Mouse (Mus musculus) intestine, embryonic 14.5 days (tissue): Measurements from ENCODE around the gene Smarcd3. TPM values are rescaled to one million over a fixed set of nuclear protein-coding genes. Genes with fewer than 3 reads are reported as not detected.

Experiments
- ATAC-seq: fragments of 200-750 bp; cut with Nextera tagmentation; replicated peaks from 2 replicates; pipeline ENCODE4 v1.8.0; 2017; ENCODE audit warnings: low read depth, moderate number of reproducible peaks, moderate TSS enrichment, moderate library complexity; ENCODE audit not compliant: low FRiP score, low TSS enrichment
- DNase-seq: peaks from one replicate; pipeline ENCODE4 v3.0.0-alpha.2; 2018; ENCODE audit warnings: low spot score
- H3K27ac ChIP-seq: fragments of 300-500 bp; sonication (generic); 2 replicates; pipeline ENCODE4 v1.5.1; 2014; ENCODE audit warnings: low read depth, mild to moderate bottlenecking, control low read depth
- H3K27me3 ChIP-seq: fragments of 300-500 bp; sonication (generic); replicated peaks from 2 replicates; pipeline ENCODE4 v1.6.1; 2014; ENCODE audit warnings: low read length, control low read depth; ENCODE audit not compliant: control insufficient read depth, insufficient read depth
- H3K36me3 ChIP-seq: fragments of 300-500 bp; sonication (generic); 2 replicates; pipeline ENCODE4 v1.6.1; 2014; ENCODE audit warnings: low read length, control low read depth; ENCODE audit not compliant: control insufficient read depth, insufficient read depth
- H3K4me1 ChIP-seq: fragments of 300-500 bp; sonication (generic); replicated peaks from 2 replicates; pipeline ENCODE4 v1.6.1; 2014; ENCODE audit warnings: low read length, control low read depth, mixed read lengths; ENCODE audit not compliant: control insufficient read depth, insufficient read depth
- H3K4me2 ChIP-seq: fragments of 300-500 bp; sonication (generic); 2 replicates; pipeline ENCODE4 v1.6.1; 2014; ENCODE audit warnings: low read length
- H3K4me3 ChIP-seq: fragments of 300-500 bp; sonication (generic); 2 replicates; pipeline ENCODE4 v1.5.1; 2014; ENCODE audit warnings: low read depth, low read length, control low read depth, mixed read lengths
- H3K9ac ChIP-seq: fragments of 300-500 bp; sonication (generic); 2 replicates; pipeline ENCODE4 v1.6.1; 2014; ENCODE audit warnings: mild to moderate bottlenecking, low read length
- H3K9me3 ChIP-seq: fragments of 300-500 bp; sonication (generic); 2 replicates; pipeline ENCODE4 v1.6.1; 2016; ENCODE audit warnings: low read length, control low read depth; ENCODE audit not compliant: control insufficient read depth
- WGBS: fragments of 180-500 bp; shearing (Covaris S2); extraction: QIAGEN DNeasy Blood & Tissue Kit; methylation state at CpG from one replicate; pipeline ENCODE4 v1.1.7; 2014; 5-methylcytosine and 5-hydroxymethylcytosine counted together
- polyA plus RNA-seq: library from polyadenylated mRNA; unstranded; fragments of >200 nt; fragmentation: Nextera tagmentation; extraction: Ambion mirVana; gene quantifications from 2 replicates; pipeline ENCODE4 v1.2.1, GENCODE M21; 2014

The Smarcd3 gene
- polyA plus RNA-seq, 1 experiment from 2014 or later = 27.5 TPM

- Histone ChIP-seq H3K9ac (no peak overlapping the region), H3K27me3 (no peaks in the 10 kb centered on the region), H3K4me3 (no peak overlapping the region), H3K27ac (no peak overlapping the region), H3K4me2 (no peak overlapping the region), H3K9me3 (no peaks in the 10 kb centered on the region), H3K36me3 (no peaks in the 10 kb centered on the region), H3K4me1 (no peaks in the 10 kb centered on the region)
- WGBS = 76% methylated on average over 7 of the region's 7 CpGs
- no peak for DNase-seq
- ATAC-seq = no peak
These were observed 25.5 kb upstream of the Smarcd3 start for GRCm38 (mm10) chr5:24649701-24650100.

- 59% methylated on average over 4 of the region's 4 CpGs for WGBS
- H3K36me3 ChIP-seq = no peaks in the 10 kb centered on the region
- no peak for DNase-seq
- H3K27me3 ChIP-seq = no peaks in the 10 kb centered on the region
- H3K27ac ChIP-seq = no peak overlapping the region
- H3K9me3 ChIP-seq = no peaks in the 10 kb centered on the region
- H3K4me2 ChIP-seq = no peak overlapping the region
- H3K4me3 ChIP-seq = no peak overlapping the region
- no peak for ATAC-seq
- no peak overlapping the region for H3K9ac ChIP-seq
- no peaks in the 10 kb centered on the region for H3K4me1 ChIP-seq
These were observed 25.0 kb upstream of the Smarcd3 start for GRCm38 (mm10) chr5:24649231-24649630.

- Histone ChIP-seq H3K9me3 (no peaks in the 10 kb centered on the region), H3K27me3 (no peaks in the 10 kb centered on the region), H3K4me2 (no peak overlapping the region), H3K9ac (no peak overlapping the region), H3K4me3 (no peak overlapping the region), H3K4me1 (no peaks in the 10 kb centered on the region), H3K36me3 (no peaks in the 10 kb centered on the region), H3K27ac (no peak overlapping the region)
- no peak for DNase-seq
- no peak for ATAC-seq
- WGBS = 77% methylated on average over 1 of the region's 1 CpGs
These were observed 21.2 kb upstream of the Smarcd3 start for GRCm38 (mm10) chr5:24645454-24645853.

- Histone ChIP-seq H3K36me3 (no peaks in the 10 kb centered on the region), H3K4me3 (no peak overlapping the region), H3K9me3 (no peaks in the 10 kb centered on the region), H3K4me1 (no peaks in the 10 kb centered on the region), H3K9ac (no peak overlapping the region), H3K27ac (no peak overlapping the region), H3K27me3 (no peaks in the 10 kb centered on the region), H3K4me2 (no peak overlapping the region)
- no peak for DNase-seq
- ATAC-seq = no peak
- 69% methylated on average over 6 of the region's 6 CpGs for WGBS
These were observed 14.9 kb upstream of the Smarcd3 start for GRCm38 (mm10) chr5:24639081-24639480.

- no peak for DNase-seq
- no peaks in the 10 kb centered on the region for H3K4me1 ChIP-seq
- H3K9ac ChIP-seq = no peak overlapping the region
- 51% methylated on average over 6 of the region's 6 CpGs for WGBS
- H3K9me3 ChIP-seq = no peaks in the 10 kb centered on the region
- no peaks in the 10 kb centered on the region for H3K36me3 ChIP-seq
- ATAC-seq = no peak
- H3K27me3 ChIP-seq = no peaks in the 10 kb centered on the region
- H3K4me2 ChIP-seq = no peak overlapping the region
- H3K27ac ChIP-seq = no peak overlapping the region
- no peak overlapping the region for H3K4me3 ChIP-seq
These were observed 13.9 kb upstream of the Smarcd3 start for GRCm38 (mm10) chr5:24638131-24638530.

GRCm38 (mm10) chr5:24636987-24637386, 12.8 kb upstream of the Smarcd3 start:
- Histone ChIP-seq H3K4me2 (no peak overlapping the region), H3K4me1 (no peaks in the 10 kb centered on the region), H3K4me3 (no peak overlapping the region), H3K27ac (no peak overlapping the region), H3K27me3 (no peaks in the 10 kb centered on the region), H3K9ac (no peak overlapping the region), H3K9me3 (no peaks in the 10 kb centered on the region), H3K36me3 (no peaks in the 10 kb centered on the region)
- ATAC-seq (no peak), DNase-seq (no peak)
- 77% methylated on average over 4 of the region's 4 CpGs for WGBS

- Histone ChIP-seq H3K4me3 (no peak overlapping the region), H3K27me3 (no peaks in the 10 kb centered on the region), H3K4me2 (no peak overlapping the region), H3K9me3 (no peaks in the 10 kb centered on the region), H3K27ac (no peak overlapping the region), H3K4me1 (no peaks in the 10 kb centered on the region), H3K9ac (no peak overlapping the region), H3K36me3 (no peaks in the 10 kb centered on the region)
- DNase-seq (no peak), ATAC-seq (no peak)
- 79% methylated on average over 6 of the region's 6 CpGs for WGBS
These were observed 11.4 kb upstream of the Smarcd3 start for GRCm38 (mm10) chr5:24635526-24636141.

- 43% methylated on average over 1 of the region's 1 CpGs for whole genome bisulfite sequencing
- Histone ChIP-seq H3K36me3 (no peaks in the 10 kb centered on the region), H3K4me2 (no peak overlapping the region), H3K9me3 (no peaks in the 10 kb centered on the region), H3K9ac (no peak overlapping the region), H3K27me3 (no peaks in the 10 kb centered on the region), H3K27ac (no peak overlapping the region), H3K4me3 (no peak overlapping the region), H3K4me1 (no peaks in the 10 kb centered on the region)
- no peak for ATAC-seq
- no peak for DNase-seq
These were observed 10.9 kb upstream of the Smarcd3 start for GRCm38 (mm10) chr5:24635093-24635492.

GRCm38 (mm10) chr5:24629712-24630111, 5.5 kb upstream of the Smarcd3 start:
- no peak for DNase-seq
- no peak overlapping the region for H3K4me3 ChIP-seq
- no peaks in the 10 kb centered on the region for H3K27me3 ChIP-seq
- H3K9ac ChIP-seq = no peak overlapping the region
- no peak overlapping the region for H3K27ac ChIP-seq
- H3K4me2 ChIP-seq = no peak overlapping the region
- ATAC-seq = no peak
- H3K9me3 ChIP-seq = no peaks in the 10 kb centered on the region
- no peaks in the 10 kb centered on the region for H3K36me3 ChIP-seq
- WGBS = 64% methylated on average over 3 of the region's 3 CpGs
- H3K4me1 ChIP-seq = no peaks in the 10 kb centered on the region
